Mouse (Mus musculus) monocyte, adult 5-6 weeks (primary cell): ENCODE measurements around the gene Nt5c. TPM values are rescaled to one million over a fixed set of nuclear protein-coding genes. Genes with fewer than 3 reads are reported as not detected.
"Not testable (repeated sequence)": the region's sequence is repeated elsewhere in the genome, so short reads cannot be mapped to it uniquely, and the experiment has no call there.

Experiments used
- ATAC-seq: fragments of 153-309, 156-312 bp; replicated peaks from 2 replicates; pipeline ENCODE4 v1.8.0; 2017; ENCODE audit warnings: mild to moderate bottlenecking; ENCODE audit not compliant: low TSS enrichment, insufficient number of reproducible peaks, severe bottlenecking, poor library complexity, low FRiP score
- total RNA-seq: library from RNA; stranded (forward); fragments of 200-1000, 200-491, 200-594 nt; gene quantifications from 3 replicates; pipeline ENCODE4 v1.2.3, GENCODE M21; 2017

Nt5c gene
- 154 to 190 TPM (median 179 TPM) in 3 replicates for total RNA-seq

GRCm38 (mm10) chr11:115491356-115492083 lies at the start of gene Nt5c:
Gene Nt5c, minus strand, starts transcription at chr11:115491862.
- ATAC-seq, result peak; percentile 96

- no peak for ATAC-seq
Measured at GRCm38 (mm10) chr11:115538045-115538444, 46.4 kb upstream of the Nt5c start.

GRCm38 (mm10) chr11:115536856-115537568 lies 45.4 kb upstream of the Nt5c start:
- ATAC-seq, result 0 out of 2 replicates have a peak, but pooled peaks have one; percentile 10

- peak; percentile 79 for ATAC-seq
Measured at GRCm38 (mm10) chr11:115536038-115536681, 44.5 kb upstream of the Nt5c start, which contains the start of gene Sumo2. Gene Sumo2, minus strand, starts transcription at chr11:115536276.

- ATAC-seq, result peak; percentile 52
Measured at GRCm38 (mm10) chr11:115535401-115536037, 43.9 kb upstream of the Nt5c start.

GRCm38 (mm10) chr11:115534759-115535371 lies 43.2 kb upstream of the Nt5c start:
- ATAC-seq, result no peak

GRCm38 (mm10) chr11:115526446-115526845 lies 34.8 kb upstream of the Nt5c start:
- ATAC-seq, result not testable (repeated sequence)

- no peak for ATAC-seq
Measured at GRCm38 (mm10) chr11:115522703-115523102, 31.0 kb upstream of the Nt5c start.

GRCm38 (mm10) chr11:115522238-115522637 lies 30.6 kb upstream of the Nt5c start:
- no peak for ATAC-seq

GRCm38 (mm10) chr11:115521080-115521479 lies 29.4 kb upstream of the Nt5c start:
- no peak for ATAC-seq

- ATAC-seq, result no peak
Measured at GRCm38 (mm10) chr11:115520218-115520617, 28.6 kb upstream of the Nt5c start.

GRCm38 (mm10) chr11:115519581-115519980 lies 27.9 kb upstream of the Nt5c start:
- ATAC-seq, result no peak

GRCm38 (mm10) chr11:115518693-115519092 lies 27.0 kb upstream of the Nt5c start:
- ATAC-seq, result no peak

GRCm38 (mm10) chr11:115516942-115517341 lies 25.3 kb upstream of the Nt5c start:
- no peak for ATAC-seq

GRCm38 (mm10) chr11:115515021-115515420 lies 23.4 kb upstream of the Nt5c start:
- ATAC-seq, result no peak

GRCm38 (mm10) chr11:115514238-115514663 lies 22.6 kb upstream of the Nt5c start, which contains the start of gene Jpt1:
Gene Jpt1, minus strand, starts transcription at chr11:115514387.
- peak; percentile 92 for ATAC-seq

- 0 out of 2 replicates have a peak, but pooled peaks have one; percentile 0 for ATAC-seq
Measured at GRCm38 (mm10) chr11:115513271-115514237, 21.9 kb upstream of the Nt5c start.
